Mouse (Mus musculus): ENCODE results near the gene Ttll8.

Ttll8 gene

GRCm38 (mm10) chr15:88859206-88859970, 94.8 kb downstream of the Ttll8 start:
- no peak for DNase-seq

DNA sequence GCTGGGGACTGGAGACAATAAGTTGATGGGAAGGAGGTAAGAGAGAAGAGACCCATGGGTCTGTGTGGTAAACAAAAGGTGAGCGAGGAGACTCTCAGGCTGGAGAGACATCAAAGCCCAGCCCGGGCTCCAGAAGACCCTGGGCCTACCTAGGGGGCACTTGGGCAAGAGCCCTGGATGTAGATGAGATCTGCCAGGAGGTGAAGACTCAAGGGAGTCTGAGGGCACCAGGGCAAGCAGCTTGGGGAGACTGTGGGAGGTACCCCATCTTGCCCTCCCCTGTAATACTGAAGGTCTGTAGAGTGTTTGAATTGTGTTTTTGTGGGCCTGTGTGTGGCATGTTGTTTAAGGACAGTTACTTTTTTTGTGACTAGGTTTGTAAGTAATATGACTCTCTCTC, 95.5 kb downstream of the Ttll8 start:
- no peak for DNase-seq

DNA sequence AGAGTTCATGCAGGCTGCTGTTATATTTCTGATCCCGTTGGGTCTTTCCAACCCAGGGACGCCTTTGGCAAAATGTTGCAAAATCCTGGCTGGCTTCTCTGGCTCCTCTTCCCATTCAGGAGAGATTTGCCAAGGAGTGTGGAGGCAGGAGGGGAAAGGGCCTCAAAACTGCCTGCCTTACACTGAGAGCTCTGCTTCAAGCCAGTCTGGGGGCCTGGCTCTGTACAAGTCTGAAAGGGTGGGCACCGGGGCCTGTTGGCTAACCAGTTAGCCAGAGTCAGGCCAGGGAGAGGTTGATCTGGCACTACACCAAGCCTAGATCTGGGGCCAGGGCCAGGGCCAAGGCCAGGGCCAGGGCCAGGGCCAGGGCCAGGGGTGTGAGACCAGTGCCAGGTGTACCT, 96.1 kb downstream of the Ttll8 start:
- DNase-seq, result no peak

DNA sequence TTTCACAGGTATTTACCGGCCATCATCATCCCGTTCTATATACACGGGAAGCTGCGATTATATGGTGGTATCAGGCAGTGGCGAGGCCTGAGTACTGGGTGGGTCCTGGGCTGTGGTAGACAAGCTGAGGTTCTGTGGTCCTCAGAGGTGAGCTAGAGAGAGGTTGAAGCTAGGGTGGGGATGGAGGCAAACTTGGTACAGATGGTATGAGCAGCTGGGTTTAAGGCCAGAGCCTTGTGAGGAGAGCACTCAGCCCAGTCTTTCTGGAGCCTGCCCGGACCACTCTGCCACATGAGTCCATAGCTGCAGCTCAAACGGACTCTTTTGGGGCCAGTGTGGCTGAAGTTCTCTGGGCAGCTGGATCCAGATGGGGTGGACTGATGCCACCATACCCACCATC, 96.9 kb downstream of the Ttll8 start:
- no peak for DNase-seq

DNA sequence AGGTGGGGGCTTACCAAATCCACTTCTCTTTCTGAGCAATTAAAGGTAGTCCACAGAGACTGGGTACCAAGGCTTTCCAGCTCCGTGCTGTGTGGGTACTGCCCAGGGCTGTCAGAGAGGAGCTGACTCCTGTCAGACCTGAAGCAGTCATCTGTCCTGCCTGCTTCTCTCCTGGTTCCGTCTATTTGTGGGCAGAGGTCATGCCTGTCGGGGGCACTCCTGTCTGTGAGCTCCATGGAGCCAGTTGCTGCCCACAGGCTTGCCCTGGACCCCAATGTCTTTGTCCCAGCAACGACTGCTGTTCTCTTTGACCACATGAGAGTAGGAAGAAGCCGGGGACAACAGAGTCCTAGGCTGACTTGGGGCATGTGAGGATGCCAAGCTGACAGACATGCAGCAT, 97.6 kb downstream of the Ttll8 start:
- DNase-seq, result no peak

DNA sequence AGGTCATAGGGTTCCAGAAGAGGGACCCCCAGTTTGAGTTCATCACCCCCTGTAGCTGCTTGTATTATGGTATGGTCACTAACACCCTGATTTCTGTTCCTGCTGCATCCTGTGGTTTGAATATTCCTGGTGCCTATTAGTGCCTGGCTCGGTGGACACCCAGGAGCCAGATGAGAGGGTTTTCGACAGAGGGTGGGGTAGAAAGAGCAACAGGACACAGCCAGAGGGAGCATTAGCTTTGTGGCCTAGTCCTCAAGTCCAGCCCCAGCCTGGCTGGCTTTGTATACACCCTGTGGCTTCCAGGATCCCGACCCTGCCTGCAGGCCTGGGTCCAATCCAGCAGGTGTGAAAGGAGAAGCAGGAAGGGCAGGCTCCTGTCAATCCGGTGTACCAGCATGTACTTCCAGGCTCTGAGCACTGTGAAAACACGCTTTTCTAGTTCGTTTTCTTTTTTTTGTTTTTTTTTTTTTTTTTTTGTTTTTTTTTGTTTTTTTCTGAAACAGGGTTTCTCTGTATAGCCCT, 98.3 kb downstream of the Ttll8 start:
- DNase-seq, result no peak

- no peak for DNase-seq
Observed at GRCm38 (mm10) chr15:88854969-88855830, 99.0 kb downstream of the Ttll8 start.

DNA sequence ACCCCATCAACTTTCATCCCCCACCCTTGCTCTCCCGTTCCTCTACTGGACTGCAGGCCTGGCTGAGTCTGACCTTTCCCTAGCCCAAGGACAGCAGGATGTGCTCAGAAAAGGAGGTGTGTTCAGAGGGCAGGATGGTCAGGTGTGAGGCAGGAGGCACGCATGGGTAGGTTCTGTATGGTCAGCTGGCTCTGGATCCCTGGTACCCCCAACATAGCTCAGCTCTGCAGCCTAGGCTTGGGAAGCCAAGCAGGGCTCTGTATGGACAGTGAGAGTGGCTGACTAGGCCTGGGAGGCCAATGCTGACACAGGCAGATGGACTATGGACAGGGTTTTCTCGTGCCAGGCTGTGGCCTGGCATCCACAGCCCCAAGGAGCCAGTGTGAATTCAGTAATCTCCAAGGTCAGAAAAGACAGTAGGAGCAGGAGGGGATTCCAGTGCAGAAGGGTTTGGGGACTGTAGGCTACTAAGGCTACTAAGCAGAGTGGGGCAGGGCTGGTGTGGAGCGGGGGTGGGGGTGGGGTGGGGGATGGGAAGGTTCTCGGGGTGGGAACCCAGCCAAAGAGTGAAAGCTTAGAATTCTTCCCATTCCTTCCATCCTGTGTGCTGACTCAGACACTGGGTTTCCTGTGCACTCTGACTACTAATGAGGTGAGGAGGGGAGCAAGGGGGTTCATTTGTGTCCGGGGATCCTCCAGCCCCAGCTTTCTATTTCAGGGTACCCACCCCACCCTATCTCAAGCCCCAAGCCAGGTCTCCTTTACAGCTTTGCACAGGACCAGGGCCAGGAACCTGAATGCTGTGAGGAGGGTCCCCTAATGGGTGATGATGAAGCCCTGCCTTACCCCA, 99.9 kb downstream of the Ttll8 start:
- no peak for DNase-seq

- no peak for DNase-seq
Observed at GRCm38 (mm10) chr15:88853106-88853505, 101.1 kb downstream of the Ttll8 start.

DNA sequence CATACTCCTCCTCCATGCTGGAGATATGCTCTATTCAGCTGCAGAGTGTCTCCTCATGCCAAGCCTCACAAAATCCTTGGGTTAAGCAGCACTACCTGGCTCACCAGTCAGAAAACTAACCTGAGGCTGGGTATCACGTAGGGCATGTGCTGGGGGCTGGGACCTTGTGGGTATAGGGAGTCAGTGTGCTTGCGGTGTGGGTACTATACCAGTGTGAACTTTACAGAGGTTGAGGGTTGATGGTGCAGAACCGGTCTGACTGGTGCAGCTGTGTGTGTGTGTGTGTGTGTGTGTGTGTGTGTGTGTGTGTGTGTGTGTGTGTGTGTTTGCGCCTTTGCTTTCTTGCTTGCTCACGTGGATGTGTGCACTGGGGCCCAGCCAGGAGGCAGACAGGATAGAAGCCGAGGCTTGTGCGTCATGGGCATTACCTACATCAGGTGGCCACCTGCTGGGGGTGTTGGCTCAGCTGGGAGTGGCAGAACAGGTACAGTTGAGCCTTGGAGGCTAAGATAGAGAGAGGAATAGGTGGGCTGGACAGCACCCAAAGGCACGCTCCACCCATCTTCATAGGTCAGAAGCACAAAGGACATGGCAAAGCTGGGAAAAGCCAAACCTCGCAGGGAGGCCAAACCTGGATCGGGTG, 102.6 kb downstream of the Ttll8 start:
- no peak for DNase-seq

GRCm38 (mm10) chr15:88851076-88851475, 103.1 kb downstream of the Ttll8 start:
- no peak for DNase-seq

GRCm38 (mm10) chr15:88850146-88850826, 103.9 kb downstream of the Ttll8 start:
- DNase-seq, result no peak

DNA sequence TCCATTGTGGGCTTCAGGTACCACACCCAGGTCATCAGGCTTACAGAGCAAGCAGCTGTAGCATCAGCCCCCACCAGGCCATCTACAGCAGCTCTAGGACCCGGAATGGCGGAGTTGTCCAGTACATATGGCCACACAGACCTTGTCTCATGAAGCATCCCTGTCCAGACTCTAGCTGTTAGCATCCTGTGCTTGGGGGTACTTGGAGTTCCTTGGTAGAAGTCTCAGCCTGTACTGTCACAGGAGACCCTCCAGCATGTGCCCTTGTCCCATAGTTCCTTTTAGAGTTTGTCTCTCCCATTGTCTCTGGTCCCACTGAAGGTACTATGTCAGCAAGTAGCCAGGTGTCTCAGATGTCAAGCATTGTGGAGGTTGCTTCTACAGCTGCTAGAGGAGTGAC, 104.6 kb downstream of the Ttll8 start:
- DNase-seq, result no peak

GRCm38 (mm10) chr15:88848661-88849060, 105.6 kb downstream of the Ttll8 start:
- no peak for DNase-seq

GRCm38 (mm10) chr15:88844966-88845365, 109.3 kb downstream of the Ttll8 start:
- no peak for DNase-seq

DNA sequence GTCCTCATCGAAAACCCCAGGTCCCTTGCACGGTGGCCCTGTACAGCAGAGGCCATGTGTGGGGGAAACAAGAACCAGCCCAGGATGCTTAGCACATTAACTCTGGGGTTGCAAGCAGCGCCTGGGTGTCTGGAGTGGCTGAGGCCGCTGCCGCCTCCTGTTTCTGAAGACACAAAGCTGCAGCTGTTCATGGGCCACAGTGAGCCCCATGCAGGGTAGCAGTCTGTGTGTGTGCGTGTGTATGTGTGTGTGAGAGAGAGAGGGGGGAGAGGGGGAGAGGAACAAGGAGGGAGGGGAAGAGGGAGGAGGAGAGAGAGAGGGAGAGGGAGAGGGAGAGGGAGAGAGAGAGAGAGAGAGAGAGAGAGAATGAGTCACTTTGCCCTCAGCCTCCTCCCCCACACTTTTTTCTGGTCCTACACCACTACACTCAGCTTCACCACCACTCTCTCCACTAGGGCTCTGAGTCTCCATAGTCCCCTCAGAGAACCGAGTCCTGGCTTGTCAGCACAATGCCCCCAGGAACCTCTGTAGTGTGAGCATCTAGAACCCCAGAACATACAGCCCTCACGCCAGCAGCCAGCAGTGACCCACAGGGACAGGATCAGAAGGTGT, 110.6 kb downstream of the Ttll8 start:
- no peak for DNase-seq

- no peak for DNase-seq
Observed at GRCm38 (mm10) chr15:88842300-88842673, 111.9 kb downstream of the Ttll8 start.

- no peak for DNase-seq
Observed at GRCm38 (mm10) chr15:88841580-88842299, 112.5 kb downstream of the Ttll8 start.

GRCm38 (mm10) chr15:88841160-88841559, 113.1 kb downstream of the Ttll8 start:
- DNase-seq, result no peak
